Mouse (Mus musculus) layer of hippocampus, adult 2 months (tissue): ENCODE data around the gene Chn1. TPM values are rescaled to one million over a fixed set of nuclear protein-coding genes. Genes with fewer than 3 reads are reported as not detected.
"Not testable (repeated sequence)": the region's sequence is repeated elsewhere in the genome, so short reads cannot be mapped to it uniquely, and the experiment has no call there.

ENCODE experiments used
- DNase-seq, 2 experiments: peaks; one replicate each; pipeline ENCODE4 v3.0.0; 2022; ENCODE audit warnings: low spot score in 2 of 2
- H3K27ac ChIP-seq: fragments of 200-600 bp; 2 replicates; pipeline ENCODE4 v1.8.1; 2022
- H3K4me3 ChIP-seq: fragments of 200-600 bp; 2 replicates; pipeline ENCODE4 v1.8.1; 2022; ENCODE audit warnings: mild to moderate bottlenecking
- CTCF ChIP-seq: fragments of 200-600 bp; conservative IDR thresholded peaks from 2 replicates; pipeline ENCODE4 v1.8.1; 2022; ENCODE audit warnings: antibody characterized with exemption, mild to moderate bottlenecking, moderate library complexity
- long read RNA-seq, 2 experiments: library from polyadenylated mRNA; stranded (forward); transcript quantifications; one replicate each; pipeline ENCODE4 v2.0.0; 2021; ENCODE audit warnings: borderline mapping rate in 2 of 2
- total RNA-seq, 2 experiments: library from RNA; stranded (reverse); gene quantifications; 2 replicates each; pipeline ENCODE4 v1.2.3; 2021

Gene Chn1
- total RNA-seq, result 1,000 to 10,000 TPM; 1,742 to 1,751 TPM
- long read RNA-seq, experiment 1, full-length matches to known transcripts, result 973 of 1,050 reads
- long read RNA-seq, experiment 1, partial matches to known transcripts, result 10 of 1,050 reads
- long read RNA-seq, experiment 1, other reads (novel, unspliced or antisense), result 67 of 1,050 reads
- long read RNA-seq, experiment 2, full-length matches to known transcripts, result 1,593 of 1,754 reads
- long read RNA-seq, experiment 2, partial matches to known transcripts, result 25 of 1,754 reads
- long read RNA-seq, experiment 2, other reads (novel, unspliced or antisense), result 136 of 1,754 reads

DNA sequence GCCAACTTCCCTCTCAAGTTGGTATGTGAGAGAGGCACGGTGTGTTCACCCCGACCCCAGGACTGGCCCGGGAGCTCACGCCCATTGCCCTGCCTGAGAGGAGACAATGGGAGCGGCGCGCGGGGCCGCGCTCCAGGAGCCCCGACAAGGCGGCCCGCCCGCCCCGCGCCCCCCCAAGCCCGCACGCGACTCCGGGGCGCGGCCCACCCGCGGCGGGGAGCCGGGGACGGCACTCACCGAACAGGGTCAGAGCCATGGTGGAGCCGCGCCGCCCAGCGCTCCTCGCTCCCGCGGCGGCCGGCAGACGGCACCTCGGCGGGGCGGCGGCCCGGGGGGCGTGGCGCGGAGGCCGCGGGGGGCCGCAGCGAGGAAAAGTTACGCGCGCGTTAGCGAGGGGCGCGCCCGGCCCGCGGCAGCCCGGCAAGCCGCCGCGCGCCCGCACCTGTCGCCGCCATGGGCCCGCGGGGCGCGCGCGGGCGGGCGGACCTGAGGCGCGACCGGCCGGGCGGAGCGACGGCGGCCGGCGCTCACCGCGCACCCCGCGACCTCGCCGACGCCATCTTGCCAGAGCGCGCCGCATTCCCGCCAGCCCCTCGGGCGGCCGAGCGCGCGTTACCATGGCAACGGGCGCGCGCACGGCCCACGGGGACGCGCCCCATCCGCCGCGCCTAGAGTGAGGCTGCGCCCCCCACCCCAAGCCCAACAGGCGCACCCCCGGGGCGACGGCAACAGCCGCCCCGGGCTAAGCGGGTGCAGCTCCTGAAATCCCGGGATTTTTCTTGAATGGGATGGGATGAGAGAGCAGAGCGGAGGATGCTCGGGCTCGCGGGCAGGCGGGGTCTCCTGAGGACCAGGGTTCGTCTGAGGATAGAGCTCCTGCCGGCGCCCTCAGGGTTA is at the start of gene Chn1:
Gene Chn1, minus strand, starts transcription at position 561 of the 897 bp plus-strand sequence.
- DNase-seq, result peak; percentile 53 to 69
- Histone ChIP-seq H3K4me3 (peak within 1 kb of the TSS; percentile 93), H3K27ac (peak within 1 kb of the TSS; percentile 91)
- TF ChIP-seq CTCF, result no peak

DNA sequence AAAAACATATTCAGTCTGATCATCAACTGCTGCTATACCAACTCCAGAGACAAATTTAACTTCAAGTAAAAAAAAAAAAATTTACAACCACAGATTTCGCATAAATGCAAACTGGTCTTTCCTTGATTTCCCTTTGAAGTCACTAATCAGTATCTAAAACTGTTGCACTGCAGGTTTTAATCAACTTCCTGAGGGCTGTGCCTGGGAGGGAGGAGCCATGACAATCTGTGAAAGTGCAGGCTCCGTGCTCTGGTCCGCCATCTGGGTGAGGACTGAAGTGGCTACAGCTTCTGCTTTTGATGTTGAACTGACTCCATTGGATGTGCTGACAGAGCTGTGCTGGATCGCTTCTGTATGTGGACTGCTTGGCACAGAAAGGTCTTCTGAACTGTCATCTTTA is 43.6 kb upstream of the Chn1 start:
- Histone ChIP-seq H3K4me3 (no peak overlapping the region), H3K27ac (no peak overlapping the region)
- TF ChIP-seq CTCF, result 0 out of 2 replicates have a peak, but pooled peaks have one; percentile 3
- no peak for DNase-seq

GRCm38 (mm10) chr2:73807609-73808008 is 32.5 kb upstream of the Chn1 start:
- no peak for DNase-seq

DNA sequence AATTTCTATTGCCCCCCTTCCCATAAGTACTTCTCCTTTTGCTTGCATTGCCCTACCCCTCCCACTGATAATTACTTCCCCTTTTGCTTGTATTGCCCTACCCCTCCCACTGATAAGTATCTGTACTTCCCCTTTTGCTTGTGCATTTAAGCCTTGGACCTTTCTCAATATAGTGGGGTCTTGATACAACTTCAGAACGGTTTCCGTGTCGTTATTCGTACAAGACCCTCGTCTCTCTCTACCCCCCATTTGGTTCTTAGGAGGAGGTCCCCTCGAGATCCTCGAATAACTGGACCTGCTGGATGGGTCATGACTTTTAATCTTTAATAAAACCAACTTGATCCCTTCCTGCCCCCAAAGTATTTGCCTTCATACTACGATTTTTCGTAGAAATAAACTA is 25.0 kb upstream of the Chn1 start:
- H3K27ac ChIP-seq, DNase-seq, H3K4me3 ChIP-seq: not testable (repeated sequence)

More at GRCm38 (mm10) chr2:73807609-73808008, 32.5 kb upstream of the Chn1 start:
- Histone ChIP-seq H3K4me3 (no peak overlapping the region), H3K27ac (no peak overlapping the region)
- TF ChIP-seq CTCF, result peak; percentile 51

DNA sequence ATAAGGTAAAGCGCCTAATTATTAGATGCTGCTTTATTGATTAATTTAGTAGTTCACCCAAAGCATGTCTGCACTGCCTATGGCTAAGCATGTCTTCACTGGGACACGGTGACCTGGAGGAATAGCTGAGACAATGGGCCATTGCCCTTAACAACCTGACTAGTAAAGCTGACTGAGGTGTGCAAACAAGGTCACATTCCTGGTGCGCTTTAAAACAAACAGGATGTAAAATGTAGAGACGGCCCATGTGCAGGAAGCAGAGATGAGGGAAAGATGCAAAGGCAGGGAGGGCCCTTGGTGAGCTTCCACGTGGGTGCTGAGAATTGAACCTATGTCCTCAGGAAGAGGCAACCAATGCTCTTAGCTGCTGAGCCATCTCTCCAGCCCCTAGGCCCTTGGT is 23.6 kb upstream of the Chn1 start:
- H3K4me3 ChIP-seq, result no peak overlapping the region
- DNase-seq, result no peak
- no peak overlapping the region for H3K27ac ChIP-seq
- no peak for TF ChIP-seq CTCF

- no peak for TF ChIP-seq CTCF
- H3K27ac ChIP-seq, result no peak overlapping the region
- no peak overlapping the region for H3K4me3 ChIP-seq
- DNase-seq, result no peak
Observed at GRCm38 (mm10) chr2:73798136-73798535, 23.0 kb upstream of the Chn1 start.

GRCm38 (mm10) chr2:73791846-73792630 is 16.9 kb upstream of the Chn1 start:
- TF ChIP-seq CTCF, result peak; percentile 50
- Histone ChIP-seq H3K4me3 (no peak overlapping the region), H3K27ac (no peak overlapping the region)
- DNase-seq, result no peak

GRCm38 (mm10) chr2:73790332-73790731 is 15.2 kb upstream of the Chn1 start:
- no peak for DNase-seq
- H3K27ac ChIP-seq, result no peak overlapping the region
- no peak overlapping the region for H3K4me3 ChIP-seq
- no peak for TF ChIP-seq CTCF

GRCm38 (mm10) chr2:73788395-73788794 is 13.2 kb upstream of the Chn1 start:
- H3K27ac ChIP-seq, result no peak overlapping the region
- no peak for TF ChIP-seq CTCF
- H3K4me3 ChIP-seq, result no peak overlapping the region
- DNase-seq, result no peak

DNA sequence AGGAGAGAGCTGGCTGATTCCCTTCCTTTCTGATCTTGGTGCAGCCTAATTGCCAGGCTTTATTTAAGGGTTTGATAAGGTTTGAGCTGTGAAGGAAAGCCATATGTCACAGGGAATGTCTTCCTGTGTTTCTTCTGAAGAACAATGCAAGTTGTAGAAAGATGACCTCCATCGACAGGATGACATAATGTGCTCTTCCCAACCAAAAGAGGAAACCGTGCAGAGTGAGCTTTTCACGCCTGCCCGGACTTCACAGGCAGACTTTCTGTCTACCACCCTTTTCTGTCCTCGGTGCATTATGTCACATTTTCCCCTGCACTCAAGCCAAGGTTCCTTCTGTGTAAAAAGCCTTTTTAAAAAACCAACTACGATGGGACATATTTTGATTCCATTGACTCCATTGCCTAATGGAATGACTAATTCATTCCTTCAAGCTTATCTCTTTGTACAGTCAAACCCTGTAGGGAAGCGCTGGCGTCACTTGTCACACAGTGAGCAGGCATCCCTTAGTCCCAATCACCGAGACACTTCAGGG is 7.3 kb upstream of the Chn1 start:
- no peak overlapping the region for H3K27ac ChIP-seq
- no peak for TF ChIP-seq CTCF
- no peak overlapping the region for H3K4me3 ChIP-seq
- no peak for DNase-seq

- DNase-seq, result no peak
- H3K4me3 ChIP-seq, result no peak overlapping the region
- TF ChIP-seq CTCF, result no peak
- H3K27ac ChIP-seq, result no peak overlapping the region
Observed at GRCm38 (mm10) chr2:73780321-73781010, 5.3 kb upstream of the Chn1 start.

- H3K27ac ChIP-seq, result no peak overlapping the region
Observed at GRCm38 (mm10) chr2:73779796-73780195, 4.7 kb upstream of the Chn1 start.

More at GRCm38 (mm10) chr2:73779796-73780195, 4.7 kb upstream of the Chn1 start:
- H3K4me3 ChIP-seq, result no peak overlapping the region
- no peak for TF ChIP-seq CTCF
- no peak for DNase-seq
